Mouse (Mus musculus) regulatory T cell (primary cell): Measurements from ENCODE around the gene Smurf1.

Experiments
- in situ Hi-C: fragments of 300-600 bp; cut with MboI, MseI; formaldehyde crosslinking; loops from one replicate; pipeline ENCODE4 v1.15.1; 2025; ENCODE audit warnings: high pct_unique_total_duplicates

Smurf1 gene

DNA sequence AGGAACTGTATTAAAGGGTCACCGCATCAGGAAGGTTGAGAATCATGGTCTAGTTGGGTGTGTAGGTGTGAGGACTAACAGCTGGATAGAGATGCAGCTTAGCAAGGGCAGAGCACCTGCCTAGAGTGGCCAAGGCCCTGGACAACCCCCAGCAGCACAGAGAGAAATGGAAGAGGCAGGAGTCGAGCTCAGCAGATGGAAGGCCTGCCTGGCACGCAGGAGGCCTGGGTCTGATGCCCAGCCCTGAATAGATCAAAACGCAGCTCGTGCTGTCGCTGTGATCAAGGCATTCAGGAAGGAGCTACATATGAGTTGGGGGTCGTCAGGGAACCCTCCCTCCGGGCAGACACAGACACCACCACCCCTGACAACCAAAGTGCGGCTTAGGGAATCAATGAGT, 7.4 kb downstream of the Smurf1 start:
- in situ Hi-C loops: no loop called here

DNA sequence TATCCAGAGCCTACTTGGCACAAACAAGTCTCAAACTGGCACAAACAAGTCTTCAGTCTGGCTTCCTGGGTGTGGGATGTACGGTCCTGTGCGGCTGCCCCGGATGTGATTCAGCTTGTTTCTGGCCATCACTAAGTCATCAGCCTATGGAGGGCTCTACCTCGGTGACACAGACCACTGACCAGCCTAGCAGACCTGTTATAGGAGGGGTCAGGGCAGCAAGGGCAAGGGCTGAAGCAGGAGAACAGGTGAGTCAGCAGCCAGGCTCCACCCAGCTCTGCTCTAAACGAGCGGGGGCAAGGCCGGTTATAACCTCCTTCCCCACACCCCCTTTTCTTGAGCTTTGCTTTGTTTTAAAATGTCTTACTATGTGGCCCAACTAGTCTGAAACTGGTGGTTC, 11.2 kb downstream of the Smurf1 start:
- in situ Hi-C loops: no loop called here

DNA sequence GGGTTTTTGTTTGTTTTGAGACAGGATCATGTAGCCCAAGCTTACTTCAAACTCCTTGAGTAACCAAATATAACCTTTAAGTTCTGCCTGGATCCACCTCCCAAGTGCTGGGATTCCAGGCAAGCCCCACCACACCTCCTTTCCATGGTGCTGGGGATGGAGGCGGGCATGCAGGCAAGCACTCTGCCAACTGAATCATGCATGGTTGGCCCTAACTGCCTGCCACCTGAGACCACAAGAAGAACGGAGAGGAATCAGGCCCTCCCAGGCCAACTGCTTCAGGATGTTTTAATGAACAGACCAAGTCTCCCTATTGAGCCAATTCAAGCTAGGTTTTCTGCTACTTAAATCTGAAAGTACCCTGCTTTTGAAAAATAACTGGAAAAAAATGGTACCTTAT, 13.1 kb downstream of the Smurf1 start:
- in situ Hi-C loops: no loop called here

- in situ Hi-C loops: no loop called here
Observed at GRCm38 (mm10) chr5:144950428-144951051, 15.1 kb downstream of the Smurf1 start.

GRCm38 (mm10) chr5:144949856-144950255, 15.8 kb downstream of the Smurf1 start:
- in situ Hi-C loops: no loop called here

DNA sequence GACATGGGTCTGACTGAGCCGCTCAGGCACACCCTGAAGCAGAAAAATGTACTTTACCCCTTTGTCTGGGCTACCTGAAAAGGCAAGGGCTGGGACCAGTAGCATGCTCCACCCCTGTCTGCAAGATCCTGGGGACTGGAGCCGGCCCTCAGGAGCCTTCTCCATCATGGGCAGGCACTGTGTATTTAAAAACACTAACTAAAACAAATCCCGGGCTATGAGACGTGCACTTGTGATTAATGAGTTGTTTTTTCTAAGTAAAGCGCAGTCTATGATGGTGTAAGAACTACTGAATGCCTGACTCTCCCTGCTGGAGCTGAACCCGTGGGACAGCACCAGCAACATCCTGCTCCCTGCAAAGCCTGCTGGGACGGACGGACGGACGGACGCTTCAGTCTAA, 17.2 kb downstream of the Smurf1 start:
- in situ Hi-C loops: no loop called here

GRCm38 (mm10) chr5:144948002-144948401, 17.6 kb downstream of the Smurf1 start:
- in situ Hi-C loops: no loop called here

GRCm38 (mm10) chr5:144946032-144946431, 19.6 kb downstream of the Smurf1 start:
- in situ Hi-C loops: no loop called here

DNA sequence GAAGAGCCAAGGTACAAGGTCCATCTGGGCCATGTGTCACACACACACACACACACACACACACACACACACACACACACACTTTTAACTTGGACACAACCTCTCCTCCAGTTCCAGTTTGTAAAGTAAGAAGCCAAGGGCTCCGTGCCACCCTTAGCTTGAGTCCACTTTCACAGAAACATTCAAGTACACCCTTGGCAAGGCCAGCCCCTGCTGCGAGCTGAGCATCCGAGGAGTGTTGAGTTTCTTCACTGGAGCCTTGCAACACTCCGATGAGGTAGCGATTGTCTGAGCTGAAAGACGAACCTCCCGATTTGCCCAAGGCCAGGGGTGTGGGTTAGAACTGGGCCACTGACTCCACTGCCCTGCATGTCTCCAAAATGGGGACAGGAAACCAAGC, 20.7 kb downstream of the Smurf1 start:
- in situ Hi-C loops: no loop called here

- in situ Hi-C loops: no loop called here
Observed at GRCm38 (mm10) chr5:144944370-144944769, 21.3 kb downstream of the Smurf1 start.

GRCm38 (mm10) chr5:144943346-144943745, 22.3 kb downstream of the Smurf1 start:
- in situ Hi-C loops: no loop called here

- in situ Hi-C loops: no loop called here
Observed at GRCm38 (mm10) chr5:144942431-144942830, 23.2 kb downstream of the Smurf1 start.

DNA sequence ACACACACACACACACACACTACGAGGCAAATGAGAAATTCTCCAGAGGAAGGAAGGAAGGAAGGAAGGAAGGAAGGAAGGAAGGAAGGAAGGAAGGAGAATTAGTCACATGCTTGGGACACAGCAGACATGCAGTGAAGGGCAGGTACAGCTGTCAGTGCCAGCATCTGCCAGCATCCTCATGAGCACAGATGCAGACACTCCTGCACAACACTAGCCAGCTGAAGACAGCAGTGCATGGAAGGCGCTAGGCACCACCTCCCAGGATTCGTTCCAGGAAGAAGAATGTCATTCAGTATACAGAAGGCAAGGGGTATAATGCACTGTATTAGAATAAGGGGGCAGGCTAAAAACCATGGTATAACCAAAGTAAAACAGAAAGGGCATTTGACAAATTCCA, 24.7 kb downstream of the Smurf1 start:
- in situ Hi-C loops: no loop called here

- in situ Hi-C loops: no loop called here
Observed at GRCm38 (mm10) chr5:144937304-144937703, 28.3 kb downstream of the Smurf1 start.

GRCm38 (mm10) chr5:144933486-144933885, 32.2 kb downstream of the Smurf1 start:
- in situ Hi-C loops: no loop called here

DNA sequence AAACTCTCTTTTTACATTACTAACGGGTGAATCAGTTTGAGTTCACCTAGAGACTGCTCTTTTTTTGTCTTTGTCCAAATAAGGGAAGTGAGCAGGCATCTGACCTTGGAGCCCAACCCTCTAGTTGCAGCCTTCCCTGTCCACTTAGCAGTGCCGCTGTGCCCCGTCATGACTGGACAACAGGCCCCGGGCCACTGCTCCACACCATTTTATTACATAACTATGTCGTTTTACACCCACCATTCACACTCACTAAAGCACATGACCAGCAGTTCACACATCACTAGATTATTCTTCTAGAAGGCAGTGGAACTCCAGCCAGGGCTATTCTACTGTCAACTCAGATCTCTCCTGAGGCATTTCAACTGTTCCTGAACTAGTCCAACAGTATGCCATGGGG, 33.8 kb downstream of the Smurf1 start:
- in situ Hi-C loops: no loop called here

GRCm38 (mm10) chr5:144928856-144929713, 36.6 kb downstream of the Smurf1 start:
- in situ Hi-C loops: no loop called here

DNA sequence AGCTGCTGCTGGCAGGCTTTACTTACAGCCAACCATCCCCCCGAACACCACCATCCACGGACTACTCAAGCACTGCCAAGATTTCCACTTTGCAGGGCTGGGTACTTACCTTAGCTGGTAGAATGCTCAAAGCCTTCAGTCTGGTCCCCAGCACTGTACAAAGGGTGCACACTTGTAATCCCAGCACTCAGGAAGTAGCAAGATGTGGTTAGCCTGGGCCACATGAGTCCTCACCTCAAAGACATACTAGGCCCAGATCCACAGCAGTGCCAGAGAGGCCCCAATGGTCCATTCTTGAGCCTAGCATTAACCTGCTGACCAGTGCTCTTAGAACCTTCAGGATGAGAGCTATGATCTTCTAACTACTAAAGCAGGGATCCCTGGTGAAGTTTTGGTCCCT, 39.4 kb downstream of the Smurf1 start:
- in situ Hi-C loops: no loop called here

DNA sequence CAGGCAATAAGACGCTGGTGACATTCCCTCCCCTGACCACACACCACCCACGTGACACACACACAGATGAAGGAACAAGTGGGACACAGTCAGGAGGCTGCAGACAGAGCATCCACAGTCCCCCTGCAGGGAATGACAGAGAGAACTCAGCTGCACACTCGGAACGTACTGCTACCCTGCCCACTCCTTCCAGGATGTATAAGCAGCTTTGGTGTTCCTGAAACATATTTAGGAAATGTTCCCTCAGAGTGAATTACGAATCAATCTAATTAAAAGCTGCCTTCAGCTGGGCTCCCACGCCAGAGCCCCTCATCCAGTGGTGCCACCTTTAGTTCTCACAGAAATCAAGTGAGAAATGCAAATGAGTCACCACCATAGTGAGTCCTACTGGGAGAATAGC, 42.3 kb downstream of the Smurf1 start:
- in situ Hi-C loops: no loop called here

DNA sequence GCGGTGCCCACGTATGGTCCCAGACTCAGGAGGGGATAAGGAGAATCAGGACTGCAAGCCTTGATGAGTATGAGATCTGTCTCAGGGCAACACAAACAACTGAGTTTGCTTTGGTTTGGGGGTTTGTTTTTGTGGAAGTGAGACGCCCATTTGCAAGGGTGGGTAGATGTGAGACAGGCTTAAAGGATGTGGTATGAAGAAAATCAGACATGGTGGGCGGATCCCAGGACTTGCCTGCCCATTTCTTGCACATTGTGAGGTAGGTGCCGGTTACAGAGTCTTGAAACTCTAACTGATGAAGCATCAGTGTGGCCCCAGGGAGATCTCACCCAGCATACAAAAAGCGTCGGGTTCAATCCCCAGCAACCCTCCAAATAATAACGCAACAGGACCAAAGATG, 45.9 kb downstream of the Smurf1 start:
- in situ Hi-C loops: no loop called here

DNA sequence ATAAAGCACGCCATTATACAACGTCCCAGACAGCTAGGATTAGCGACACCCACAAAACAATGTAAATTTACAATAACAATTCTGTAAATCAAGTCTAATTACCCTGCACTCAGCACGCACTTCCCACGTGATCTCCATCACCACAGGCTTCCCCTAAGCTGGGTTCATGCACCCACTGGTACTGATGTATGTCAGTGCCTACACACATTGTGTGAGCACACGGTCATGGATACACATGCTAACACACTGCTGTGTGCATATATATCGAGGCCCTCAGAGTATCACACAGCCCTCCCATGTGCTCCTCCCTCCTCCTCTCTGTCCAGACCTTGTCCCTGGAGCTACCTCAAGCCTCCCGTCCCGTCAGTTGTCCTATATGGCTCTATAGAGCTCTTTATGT, 46.5 kb downstream of the Smurf1 start:
- in situ Hi-C loops: no loop called here

DNA sequence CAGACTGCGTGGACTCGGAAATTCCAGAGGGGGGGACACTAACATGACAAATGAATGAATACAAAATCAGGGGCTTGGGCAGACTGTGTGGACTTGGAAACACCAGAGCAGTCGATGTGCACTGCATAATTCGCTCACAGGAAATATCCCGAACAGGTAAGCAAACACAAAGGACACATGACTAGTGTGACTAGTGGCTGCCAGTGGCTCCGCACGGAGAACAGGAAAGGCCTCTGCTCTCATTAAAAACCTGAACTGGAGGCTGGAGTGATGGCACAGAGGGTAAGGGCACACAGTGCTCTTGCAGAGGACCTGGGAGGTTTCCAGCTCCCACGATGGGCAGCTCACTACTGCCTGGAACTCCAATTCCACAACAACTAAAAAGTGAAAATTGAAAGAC, 47.4 kb downstream of the Smurf1 start:
- in situ Hi-C loops: no loop called here

- in situ Hi-C loops: no loop called here
Observed at GRCm38 (mm10) chr5:144917172-144917571, 48.5 kb downstream of the Smurf1 start.
